Mouse (Mus musculus) embryonic fibroblast, embryonic 13.5 days (primary cell): ENCODE results near the gene Ttc39b. TPM values are rescaled to one million over a fixed set of nuclear protein-coding genes. Genes with fewer than 3 reads are reported as not detected.

ENCODE experiments used
- H3K27ac ChIP-seq: 2 replicates; pipeline ENCODE4 v1.5.1; 2012; ENCODE audit warnings: low read length, control low read depth, inconsistent platforms; ENCODE audit not compliant: insufficient read depth
- H3K4me1 ChIP-seq: 2 replicates; pipeline ENCODE4 v1.6.1; 2011; ENCODE audit warnings: low read length; ENCODE audit not compliant: control insufficient read depth, insufficient read depth
- H3K4me3 ChIP-seq: 2 replicates; pipeline ENCODE4 v1.5.1; 2011; ENCODE audit warnings: mild to moderate bottlenecking, control low read depth, low read length; ENCODE audit not compliant: insufficient read depth
- CTCF ChIP-seq: IDR thresholded peaks from 2 replicates; pipeline ENCODE4 v1.5.1; 2011; ENCODE audit warnings: mild to moderate bottlenecking, control low read depth, low read length, moderate library complexity, borderline replicate concordance; ENCODE audit not compliant: insufficient read depth
- POLR2A ChIP-seq: IDR thresholded peaks from 2 replicates; pipeline ENCODE4 v1.6.1; 2011; ENCODE audit warnings: low read depth, mild to moderate bottlenecking, control low read depth, low read length, moderate library complexity
- polyA plus RNA-seq: library from polyadenylated mRNA; stranded (reverse); fragments of >200 nt; gene quantifications from 2 replicates; pipeline ENCODE4 v1.2.4, GENCODE M21; 2011; ENCODE audit warnings: low read depth; ENCODE audit not compliant: missing spikeins, insufficient read length

The Ttc39b gene
- polyA plus RNA-seq, 1 experiment: 34.6 TPM

DNA sequence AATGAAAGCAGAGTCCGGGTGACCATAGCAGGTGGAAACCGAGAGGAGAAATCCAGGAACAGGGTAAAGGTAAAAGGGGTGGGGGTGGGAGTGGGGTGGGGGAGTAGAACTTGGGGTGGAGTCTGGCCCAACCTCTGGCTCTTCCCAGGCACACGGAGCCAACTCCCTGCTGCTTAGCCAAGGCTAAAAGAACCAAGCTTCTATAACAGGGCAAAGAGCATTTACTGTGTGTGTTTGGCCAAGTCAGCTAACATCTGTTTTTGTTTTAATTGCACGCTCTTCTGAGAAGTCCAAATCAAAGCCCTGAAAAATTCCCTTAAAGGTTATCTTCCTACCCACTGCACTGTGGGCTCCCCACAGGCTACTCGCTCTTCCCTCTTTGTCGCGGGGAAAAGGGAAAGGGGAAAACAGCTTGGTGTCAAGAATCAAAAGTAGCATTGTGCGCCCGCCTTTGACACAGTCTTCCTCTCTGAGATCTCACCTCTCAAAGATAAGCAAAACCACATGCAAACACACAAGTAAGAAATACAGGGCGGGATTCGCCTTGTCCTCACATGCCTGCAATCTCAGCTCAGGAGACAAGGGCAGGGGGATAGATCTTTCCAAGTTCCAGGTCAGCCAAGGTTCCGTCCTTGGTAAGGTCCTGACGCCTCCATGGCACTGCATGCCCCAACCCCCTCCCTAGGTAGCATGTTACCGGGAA, 18.4 kb upstream of the Ttc39b start:
- Histone ChIP-seq H3K27ac (peak overlapping the region; percentile 72), H3K4me1 (peaks cover 4% of the 10 kb centered on the region; the same call in 1 of the 2 replicates), H3K4me3 (no peak overlapping the region)
- TF ChIP-seq POLR2A: no peak
- TF ChIP-seq CTCF: no peak

DNA sequence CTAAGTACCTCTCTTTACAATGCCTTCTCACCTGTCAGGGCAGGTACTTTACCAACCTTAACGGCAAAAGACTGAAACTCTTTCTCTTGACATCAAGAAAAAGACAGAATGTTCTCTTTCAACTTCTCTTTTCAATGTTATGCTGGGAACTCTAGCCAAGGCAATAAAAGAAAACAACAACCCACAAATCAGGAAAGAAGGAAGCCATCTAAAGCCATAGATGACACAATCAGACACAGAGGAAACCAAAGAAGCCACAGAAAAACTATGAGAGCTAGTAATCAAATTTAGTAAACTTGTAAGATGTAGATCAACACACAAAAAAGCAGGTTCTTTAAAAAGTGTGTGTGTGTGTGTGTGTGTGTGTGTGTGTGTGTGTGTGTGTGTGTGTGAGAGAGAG, 15.3 kb upstream of the Ttc39b start:
- H3K4me1 ChIP-seq: peaks cover 4% of the 10 kb centered on the region; the same call in 1 of the 2 replicates
- H3K4me3 ChIP-seq: no peak overlapping the region
- TF ChIP-seq POLR2A: no peak
- TF ChIP-seq CTCF: no peak
- H3K27ac ChIP-seq: no peak overlapping the region

DNA sequence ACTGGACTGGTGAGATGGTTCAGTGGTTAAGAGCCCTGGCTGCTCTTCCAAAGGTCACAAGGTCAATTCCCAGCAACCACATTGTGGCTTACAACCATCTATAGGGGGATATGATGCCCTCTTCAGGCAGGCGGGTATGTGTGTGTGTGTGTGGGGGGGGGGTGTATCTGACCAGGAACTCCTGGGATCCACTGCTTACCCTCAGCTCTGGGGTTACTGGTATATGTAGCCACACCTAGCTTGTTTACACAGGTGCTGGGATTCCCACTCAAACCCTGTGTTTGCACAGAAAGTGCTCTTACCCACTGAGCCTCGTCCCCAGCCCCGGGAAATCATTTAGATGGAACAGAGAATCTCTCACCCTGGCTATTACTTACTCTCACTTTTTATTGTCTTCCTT, 13.7 kb upstream of the Ttc39b start:
- peaks cover 3% of the 10 kb centered on the region; the same call in 1 of the 2 replicates for H3K4me1 ChIP-seq
- no peak overlapping the region for H3K4me3 ChIP-seq
- TF ChIP-seq POLR2A (no peak), CTCF (no peak)
- H3K27ac ChIP-seq: no peak overlapping the region

DNA sequence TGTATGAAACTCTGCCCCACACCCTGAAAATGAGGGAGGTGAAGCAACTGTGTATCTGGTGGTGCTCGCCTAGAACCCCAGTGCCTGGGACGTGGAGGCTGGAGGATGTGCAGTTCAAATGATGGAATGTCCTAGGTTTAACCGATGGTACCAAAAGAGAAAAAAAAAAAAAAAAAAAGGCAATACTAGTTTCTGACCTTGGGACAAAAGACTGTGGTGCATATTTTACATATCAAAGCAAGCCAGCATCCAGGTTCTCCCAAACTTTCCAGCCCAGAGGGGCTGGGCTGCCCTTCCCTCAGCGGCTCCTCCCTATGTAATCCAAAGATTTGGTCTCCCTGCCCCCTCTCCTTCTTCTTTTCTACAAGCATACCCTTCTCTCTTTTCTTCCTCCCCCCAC, 6.3 kb upstream of the Ttc39b start:
- Histone ChIP-seq H3K27ac (no peak overlapping the region), H3K4me1 (no peaks in the 10 kb centered on the region; the same call in 1 of the 2 replicates), H3K4me3 (no peak overlapping the region)
- TF ChIP-seq POLR2A: no peak
- TF ChIP-seq CTCF: no peak

DNA sequence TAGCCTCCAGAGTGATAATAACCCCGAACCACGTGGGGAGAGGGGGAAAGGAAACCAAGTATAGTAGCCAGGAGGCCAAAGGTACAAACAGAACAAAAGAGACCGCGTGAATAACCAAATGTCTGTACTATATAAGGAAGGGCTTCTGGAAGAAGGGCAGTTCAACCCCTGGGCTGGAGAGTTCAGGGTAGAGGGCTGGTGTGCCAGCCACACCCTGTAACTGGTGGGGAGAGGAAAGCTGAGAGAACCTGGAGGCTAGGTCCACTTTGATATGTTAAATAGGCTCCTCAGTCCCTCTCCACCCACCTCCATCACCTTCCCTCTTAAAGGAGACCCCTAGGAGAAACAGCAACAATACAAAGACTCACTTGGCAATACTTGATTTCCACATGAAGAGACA, 5.6 kb upstream of the Ttc39b start:
- TF ChIP-seq CTCF: no peak
- no peak for TF ChIP-seq POLR2A
- H3K4me3 ChIP-seq: no peak overlapping the region
- H3K4me1 ChIP-seq: no peaks in the 10 kb centered on the region; the same call in 1 of the 2 replicates
- H3K27ac ChIP-seq: no peak overlapping the region

DNA sequence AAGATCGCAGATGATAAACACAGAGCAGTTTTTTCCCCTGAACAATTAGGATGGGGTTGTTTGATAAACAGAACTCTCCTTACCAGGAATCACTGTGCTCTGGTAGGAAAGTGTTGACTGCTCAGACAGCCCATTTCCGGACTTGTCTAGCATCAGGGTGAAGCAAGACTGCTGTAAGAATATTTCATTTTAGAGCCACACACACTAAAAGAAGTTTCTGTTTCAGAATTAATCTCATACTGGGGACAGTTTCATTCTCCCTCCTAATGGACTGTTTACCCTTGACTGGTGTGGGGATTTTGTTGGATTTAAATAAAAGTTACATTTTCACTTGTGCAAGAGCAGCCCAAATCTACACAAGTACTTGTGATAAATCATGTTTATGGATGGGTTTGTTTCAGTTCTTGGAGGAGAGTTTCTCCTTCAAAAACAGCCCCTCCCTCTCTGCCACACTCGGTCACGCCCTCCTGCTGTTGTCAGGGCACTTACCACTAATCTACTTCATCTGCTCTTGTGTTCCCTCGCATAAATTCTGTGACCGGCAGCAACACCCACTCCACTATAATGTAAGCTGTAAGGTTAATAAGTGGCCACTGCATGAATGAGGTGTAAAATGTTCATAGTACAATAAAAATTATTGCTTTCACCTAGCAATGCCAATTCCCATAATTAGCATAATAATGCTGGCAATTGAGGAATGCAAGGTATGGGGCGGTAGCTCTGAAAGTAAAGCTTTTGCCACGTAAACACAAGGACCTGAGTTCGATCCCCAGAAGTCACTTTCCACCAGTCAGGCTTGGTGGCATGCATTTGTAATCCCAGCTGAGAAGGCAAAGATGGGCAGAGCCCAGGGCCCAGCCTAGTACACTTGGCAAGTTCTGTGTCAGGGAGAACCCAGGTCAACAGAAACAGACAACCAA, 4.2 kb upstream of the Ttc39b start:
- H3K4me3 ChIP-seq: no peak overlapping the region
- H3K27ac ChIP-seq: peak overlapping the region; percentile 54
- TF ChIP-seq CTCF: no peak
- TF ChIP-seq POLR2A: no peak
- H3K4me1 ChIP-seq: no peaks in the 10 kb centered on the region; the same call in 1 of the 2 replicates

DNA sequence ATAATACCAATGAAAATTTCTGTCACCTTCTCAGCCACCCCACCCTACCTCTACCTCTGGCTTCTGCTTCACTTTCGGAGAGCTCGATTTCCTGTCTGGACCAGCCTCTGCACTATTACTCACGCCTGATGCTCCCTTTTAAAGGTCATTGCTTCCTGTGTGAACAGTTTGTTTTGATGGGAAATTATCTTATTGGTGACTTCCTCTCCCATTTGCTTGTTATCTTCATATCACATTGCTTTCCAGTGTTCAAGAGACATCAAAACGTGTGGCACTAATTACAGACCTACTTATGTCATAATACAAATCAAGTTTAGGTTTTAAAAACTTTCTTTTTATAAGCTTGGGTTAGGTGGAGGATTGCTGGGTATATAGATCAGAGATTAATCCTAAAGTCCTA, 3.5 kb upstream of the Ttc39b start:
- peak overlapping the region; percentile 54 for H3K27ac ChIP-seq
- TF ChIP-seq CTCF: no peak
- no peak for TF ChIP-seq POLR2A

DNA sequence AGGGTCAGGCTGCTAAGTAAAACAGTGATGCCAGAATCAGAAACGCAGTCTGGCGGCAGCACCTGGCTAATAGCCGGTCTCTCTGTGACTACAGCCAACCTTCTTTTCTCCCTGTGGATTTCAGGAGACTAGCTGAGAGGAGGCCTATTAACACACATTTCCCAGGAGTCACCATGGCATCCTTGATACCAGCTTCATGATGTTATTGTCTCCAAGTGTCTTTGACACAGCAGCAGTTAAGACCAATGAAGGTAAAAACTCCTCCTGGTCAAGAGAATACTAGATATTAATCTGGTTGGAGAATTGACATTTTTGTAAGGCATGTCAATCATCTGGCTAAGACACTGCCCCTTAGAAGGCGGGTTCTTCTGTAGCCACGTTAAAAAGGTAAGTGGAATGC, 1.3 kb upstream of the Ttc39b start:
- Histone ChIP-seq H3K4me1 (peaks cover 2% of the 10 kb centered on the region), H3K27ac (no peak overlapping the region), H3K4me3 (no peak overlapping the region)
- no peak for TF ChIP-seq POLR2A

More for the DNA sequence above, 3.5 kb upstream of the Ttc39b start:
- H3K4me1 ChIP-seq: no peaks in the 10 kb centered on the region; the same call in 1 of the 2 replicates
- H3K4me3 ChIP-seq: no peak overlapping the region

DNA sequence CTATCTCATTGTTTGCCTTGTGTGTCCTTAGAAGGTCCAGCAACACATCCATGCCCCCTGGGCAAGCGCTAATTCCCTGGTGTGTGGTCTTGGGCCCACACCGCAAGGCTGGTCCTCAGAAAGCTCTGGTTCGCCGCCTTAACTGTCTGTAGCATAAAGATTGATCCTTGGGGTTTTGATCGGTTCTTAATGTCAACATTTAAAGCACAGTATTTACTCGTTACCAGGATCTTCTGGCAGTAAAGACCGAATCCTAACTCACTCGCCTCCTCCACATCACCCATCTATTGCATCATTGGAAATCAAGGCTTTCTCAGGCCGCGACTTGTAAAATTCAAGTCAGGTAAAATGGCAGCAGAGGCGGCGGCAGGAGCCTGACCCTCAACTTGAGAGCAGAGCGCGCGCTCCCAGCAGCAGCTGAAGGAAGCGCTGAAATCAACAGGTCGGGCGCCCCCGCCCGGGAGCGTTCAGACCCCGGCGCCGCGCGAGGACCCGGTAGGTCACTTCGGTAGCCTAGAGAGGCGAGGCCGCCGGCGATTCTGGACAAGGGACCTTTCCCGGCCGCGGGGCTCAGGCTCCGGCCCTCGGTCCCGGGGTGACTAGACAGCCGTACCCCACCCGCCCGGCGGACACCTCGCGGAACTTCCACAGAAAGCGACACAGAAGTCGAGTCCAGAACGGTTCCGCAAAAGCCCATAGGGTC, 703 bp downstream of the Ttc39b start:
- TF ChIP-seq POLR2A (0 out of 2 replicates have a peak, but pooled peaks have one; percentile 32), CTCF (no peak)
- peak overlapping the region; percentile 84 for H3K27ac ChIP-seq
- peak overlapping the region; percentile 92 for H3K4me3 ChIP-seq
- peaks cover 2% of the 10 kb centered on the region for H3K4me1 ChIP-seq
